Mouse (Mus musculus) fat pad, adult 2 months (tissue): Measurements from ENCODE around the gene Oxsm.

ENCODE experiments used
- DNase-seq: peaks from one replicate; pipeline ENCODE4 v3.0.0-alpha.2; 2011; ENCODE audit warnings: low read depth, low spot score; ENCODE audit errors: extremely low read depth

Gene Oxsm

DNA sequence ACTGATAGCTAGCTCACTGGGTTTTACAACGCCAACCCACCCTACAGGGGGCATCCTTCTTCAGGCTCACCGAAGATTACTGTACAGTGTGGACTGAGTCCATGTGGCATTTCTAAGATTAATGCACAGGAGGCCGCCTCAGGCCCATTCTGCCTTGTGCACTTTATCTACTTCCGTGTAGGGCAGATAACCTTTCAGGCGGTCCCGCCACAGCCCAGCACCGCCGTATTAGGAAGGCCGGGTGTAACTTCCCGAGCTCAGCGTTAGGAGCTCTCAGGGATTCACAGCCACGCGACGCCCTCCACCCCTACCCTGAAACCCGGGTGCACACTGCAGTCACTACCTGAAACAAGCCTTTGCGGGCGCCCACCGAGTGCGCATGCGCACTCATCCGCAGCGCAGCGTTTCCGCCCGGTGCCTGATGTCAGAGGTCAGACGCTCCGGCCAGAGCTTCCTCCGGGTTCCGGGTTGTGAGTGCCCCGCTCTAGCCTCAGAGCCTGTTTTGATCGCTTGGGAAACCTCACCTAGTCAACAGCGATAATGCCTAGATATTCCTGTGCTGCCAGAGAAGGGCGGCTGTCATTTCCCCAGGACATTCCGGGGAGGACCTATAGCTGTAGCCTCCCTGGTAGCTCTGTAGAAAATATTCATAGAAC lies 6.5 kb downstream of the Oxsm start:
- no peak for DNase-seq

DNA sequence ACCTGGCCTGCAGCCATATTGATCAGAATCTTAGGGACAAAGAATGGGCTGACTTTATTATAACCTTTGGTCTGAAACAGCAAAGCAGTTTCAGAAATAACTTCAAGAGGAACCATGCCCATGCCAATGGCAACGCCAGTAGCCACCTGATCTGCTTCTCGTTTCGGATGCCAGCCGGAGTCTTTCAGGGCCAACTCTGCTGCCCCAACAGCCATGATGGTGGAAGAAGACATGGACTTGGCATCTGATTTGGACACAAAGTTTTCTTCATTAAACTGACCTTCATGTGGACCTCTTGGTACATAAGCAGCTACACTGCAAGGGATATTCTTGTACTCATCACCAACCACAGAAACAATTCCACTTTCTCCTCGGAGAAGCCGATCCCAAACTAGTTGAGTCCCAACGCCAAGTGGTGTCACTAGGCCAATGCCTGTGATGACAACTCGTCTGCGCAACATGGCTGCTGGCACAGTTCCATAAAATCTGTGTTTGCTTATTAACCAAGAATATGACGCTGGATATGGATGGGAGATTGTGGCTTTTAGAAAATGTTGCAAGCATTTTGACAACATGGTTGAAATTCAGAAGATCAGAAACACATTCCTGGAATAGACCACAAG lies 7.3 kb downstream of the Oxsm start:
- no peak for DNase-seq

DNA sequence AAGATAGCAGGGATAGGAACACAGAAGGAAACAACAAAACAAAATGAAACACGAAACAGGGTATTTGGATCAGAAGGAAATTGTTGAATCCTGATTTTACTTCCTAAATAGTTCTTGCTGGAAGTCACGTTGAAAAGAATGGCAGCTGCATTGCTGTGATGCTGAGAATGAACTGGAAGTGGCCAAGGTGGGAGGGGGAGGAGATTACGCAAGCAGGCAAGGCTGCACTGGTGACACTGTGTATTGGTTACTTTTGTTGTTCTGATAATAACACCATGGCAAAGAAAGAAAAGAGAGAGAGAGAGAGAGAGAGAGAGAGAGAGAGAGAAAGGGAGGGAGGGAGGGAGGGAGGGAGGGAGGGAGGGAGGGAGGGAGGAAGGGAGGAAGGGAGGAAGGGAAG lies 13.1 kb downstream of the Oxsm start:
- DNase-seq: no peak

- no peak for DNase-seq
These were observed 16.1 kb downstream of the Oxsm start for GRCm38 (mm10) chr14:16233515-16233914.

DNA sequence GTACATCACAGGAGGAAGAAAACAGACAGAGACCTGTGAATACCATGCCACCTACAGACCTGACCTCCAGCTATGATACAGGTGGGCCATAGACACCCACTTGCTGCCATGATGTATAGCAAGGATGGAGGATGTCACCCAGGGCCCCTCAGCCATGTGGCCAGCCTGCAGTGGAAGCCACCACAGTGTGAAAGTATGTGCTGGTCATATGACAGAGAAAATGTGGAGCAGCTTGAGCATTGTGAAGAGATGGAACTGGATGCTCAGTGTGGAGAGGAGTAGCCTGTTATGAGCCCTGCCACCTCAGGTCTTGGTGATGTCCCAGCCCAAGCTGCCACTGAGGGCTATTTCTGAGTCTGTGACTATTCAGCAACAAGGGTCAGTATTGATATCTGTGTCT lies 19.0 kb downstream of the Oxsm start:
- no peak for DNase-seq

- DNase-seq: no peak
These were observed 20.2 kb downstream of the Oxsm start for GRCm38 (mm10) chr14:16229395-16229794.

- DNase-seq: no peak
These were observed 30.6 kb downstream of the Oxsm start for GRCm38 (mm10) chr14:16219015-16219414.

GRCm38 (mm10) chr14:16207722-16208121 lies 41.9 kb downstream of the Oxsm start:
- no peak for DNase-seq

DNA sequence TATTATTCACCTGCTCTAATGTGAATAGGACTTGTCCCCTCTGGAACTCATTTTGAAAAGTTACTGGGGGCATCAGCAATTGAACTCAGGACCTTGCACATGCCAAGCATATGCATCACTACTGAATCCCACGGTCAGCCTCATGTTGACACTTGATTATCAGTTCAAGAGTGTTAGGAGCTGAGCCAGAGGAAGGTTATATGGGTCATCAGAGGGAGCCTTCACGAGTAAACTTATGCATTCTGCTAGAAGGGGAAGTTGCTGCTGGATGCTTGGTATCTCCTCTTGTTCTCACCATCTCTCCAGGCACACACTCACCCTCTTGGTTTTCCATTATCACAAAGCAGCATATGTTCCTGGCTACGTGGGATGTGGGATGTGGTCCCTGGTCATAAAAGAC lies 47.9 kb downstream of the Oxsm start:
- DNase-seq: no peak

GRCm38 (mm10) chr14:16200969-16201638 lies 48.5 kb downstream of the Oxsm start:
- no peak for DNase-seq

- DNase-seq: no peak
These were observed 49.2 kb downstream of the Oxsm start for GRCm38 (mm10) chr14:16200220-16200912.

- DNase-seq: no peak
These were observed 53.1 kb downstream of the Oxsm start for GRCm38 (mm10) chr14:16196518-16196917.

DNA sequence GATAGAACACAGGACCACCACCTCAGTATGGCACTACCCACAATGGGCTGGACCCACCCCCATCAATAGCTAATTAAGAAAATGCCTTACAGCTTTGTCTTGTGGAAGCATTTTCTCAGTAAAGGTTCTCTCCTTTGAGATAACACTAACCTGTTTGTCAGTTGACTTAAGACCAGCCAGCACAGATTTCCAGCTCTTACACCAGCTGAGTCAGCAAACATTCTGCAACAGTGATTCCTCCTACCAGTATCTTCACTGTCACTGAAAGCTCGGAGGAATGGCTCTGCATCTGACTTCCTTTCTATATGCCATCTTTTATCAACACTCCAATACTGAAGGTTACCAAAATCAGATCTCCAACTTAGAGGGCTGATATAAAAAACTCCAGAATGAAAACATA lies 54.1 kb downstream of the Oxsm start:
- DNase-seq: no peak

- DNase-seq: no peak
These were observed 55.5 kb downstream of the Oxsm start for GRCm38 (mm10) chr14:16194125-16194524.

DNA sequence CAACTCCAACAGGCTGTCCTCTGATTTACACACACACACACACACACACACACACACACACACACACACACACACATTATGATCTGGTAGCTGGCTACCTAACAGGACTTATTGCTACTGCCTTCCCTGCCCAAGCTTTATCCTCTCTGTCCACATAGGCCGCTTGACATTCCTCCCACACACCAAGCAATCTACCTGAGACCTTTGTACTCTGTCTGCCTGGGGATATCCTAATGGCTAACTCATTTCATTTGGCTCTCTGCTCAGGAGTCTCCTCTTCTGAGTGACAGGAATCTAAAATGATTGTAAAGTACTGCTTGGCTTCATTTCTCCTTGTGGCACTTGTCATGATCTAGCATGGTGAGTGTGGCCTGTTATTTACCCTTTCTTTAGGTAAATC lies 60.5 kb downstream of the Oxsm start:
- no peak for DNase-seq
